Mouse (Mus musculus): ENCODE measurements at regions not wholly inside any gene's neighbourhood (a gene's known extent, or its start where the extent isn't known, plus 50 kb on each side); places are given as distances from the start of the nearest gene placed in this dataset.

DNA sequence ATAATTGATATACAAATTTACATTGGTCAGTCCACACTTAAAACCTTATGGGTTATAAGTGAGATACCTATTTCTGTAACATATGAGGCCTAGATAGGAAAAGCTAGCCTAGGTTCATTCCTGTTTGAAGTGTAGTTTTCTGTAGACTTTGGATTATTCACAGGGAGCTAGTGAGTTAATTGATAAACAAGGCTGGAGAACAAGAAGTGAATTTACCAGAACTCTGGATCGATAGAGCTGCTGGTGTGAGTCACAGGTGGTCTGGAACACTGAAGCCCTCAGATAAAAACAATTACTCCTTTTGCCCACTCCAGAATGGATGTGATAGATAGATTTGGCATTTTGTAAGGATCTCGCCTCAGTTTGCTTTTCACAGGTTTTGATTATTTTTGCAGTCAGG is 62.0 kb upstream of the Rtl1 start:
- no peak for DNase-seq (ENCODE audit: low read depth, low spot score)

GRCm38 (mm10) chr12:109674766-109675165 is 74.6 kb upstream of the Rtl1 start:
- DNase-seq (ENCODE audit: low read depth, low spot score): no peak

GRCm38 (mm10) chr12:109694046-109694445 is 93.9 kb upstream of the Rtl1 start:
- DNase-seq (ENCODE audit: low read depth, low spot score): peak; percentile 34

GRCm38 (mm10) chr12:109694801-109695430 is 94.8 kb upstream of the Rtl1 start:
- DNase-seq (ENCODE audit: low read depth, low spot score): peak; percentile 74

DNA sequence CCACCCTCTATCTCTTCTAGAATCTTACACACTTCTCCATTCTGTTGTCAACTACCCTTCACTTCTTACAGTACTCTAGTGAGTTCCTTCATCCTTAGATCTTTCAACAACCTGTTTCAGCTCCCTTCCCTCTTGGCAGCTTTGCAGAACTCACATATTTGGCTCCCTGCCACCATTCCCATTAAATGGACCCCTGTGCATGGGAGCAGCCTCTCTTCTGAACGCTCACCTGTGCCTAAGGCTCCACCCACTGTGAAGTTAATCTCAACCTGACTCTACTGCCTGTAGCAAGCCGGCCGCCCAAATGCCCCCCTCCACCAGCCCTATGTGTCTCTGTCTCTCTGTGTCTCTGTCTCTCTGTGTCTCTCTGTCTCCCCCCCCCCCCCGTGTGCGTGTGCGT is 106.7 kb upstream of the Rtl1 start:
- DNase-seq (ENCODE audit: low read depth, low spot score): no peak

- DNase-seq (ENCODE audit: low read depth, low spot score): no peak
Observed at GRCm38 (mm10) chr12:109709661-109710060, 109.5 kb upstream of the Rtl1 start.

GRCm38 (mm10) chr12:109711392-109711791 is 111.3 kb upstream of the Rtl1 start:
- no peak for DNase-seq (ENCODE audit: low read depth, low spot score)

DNA sequence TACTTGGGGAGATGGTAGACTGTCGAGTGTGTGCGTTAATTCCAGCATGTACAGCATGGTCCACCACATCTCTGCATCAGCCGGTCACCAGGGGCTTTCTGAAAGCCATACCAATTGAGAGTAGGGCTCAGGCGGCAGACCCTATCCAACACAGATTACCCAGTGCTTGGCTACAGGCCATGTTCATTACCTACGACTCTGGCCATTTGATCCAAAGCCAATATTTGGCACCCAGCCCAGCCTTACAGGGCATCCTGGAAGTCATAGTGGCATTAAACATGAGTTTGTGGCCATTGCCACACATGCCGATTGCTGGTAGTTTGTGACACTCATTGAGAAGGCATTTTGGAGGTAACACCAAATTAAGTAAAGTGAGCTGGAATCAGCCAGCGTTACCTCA is 111.8 kb upstream of the Rtl1 start:
- DNase-seq (ENCODE audit: low read depth, low spot score): no peak

- DNase-seq (ENCODE audit: low read depth, low spot score): no peak
Observed at GRCm38 (mm10) chr12:109712386-109712785, 112.3 kb upstream of the Rtl1 start.

DNA sequence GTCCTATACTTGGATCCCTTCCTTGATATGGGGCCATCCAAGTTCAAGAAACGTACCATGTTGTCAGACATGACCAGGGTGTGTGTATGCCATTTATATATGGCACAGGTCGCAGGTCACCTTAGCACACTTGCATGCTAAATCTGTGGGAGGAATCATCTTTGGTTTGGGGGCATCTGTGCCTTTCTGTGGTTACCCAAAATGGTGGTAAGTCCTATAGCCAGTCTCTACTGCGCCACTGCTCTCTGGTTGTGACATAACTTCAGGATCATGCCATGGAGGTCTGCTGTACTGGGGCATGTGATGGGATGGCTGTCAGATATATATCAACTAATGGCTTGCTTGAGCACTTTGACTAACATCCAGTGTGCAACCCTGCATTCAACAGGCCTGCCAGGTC is 112.9 kb upstream of the Rtl1 start:
- no peak for DNase-seq (ENCODE audit: low read depth, low spot score)

DNA sequence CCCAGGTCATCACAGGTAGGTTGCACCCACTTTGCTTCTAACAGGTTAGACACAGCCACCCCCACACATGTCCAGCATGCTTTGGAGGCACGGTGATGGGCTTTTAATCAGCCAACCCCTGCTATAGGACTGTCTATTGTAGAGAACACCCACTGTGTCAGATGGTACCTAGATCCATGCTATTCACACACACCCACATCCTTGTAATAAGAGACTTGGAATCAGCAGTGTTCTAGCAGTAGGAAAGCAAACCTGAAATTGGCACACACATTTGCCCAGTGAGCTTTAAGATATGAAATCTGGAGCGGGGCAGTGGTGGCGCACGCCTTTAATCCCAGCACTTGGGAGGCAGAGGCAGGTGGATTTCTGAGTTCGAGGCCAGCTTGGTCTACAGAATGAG is 113.9 kb upstream of the Rtl1 start:
- DNase-seq (ENCODE audit: low read depth, low spot score): no peak

DNA sequence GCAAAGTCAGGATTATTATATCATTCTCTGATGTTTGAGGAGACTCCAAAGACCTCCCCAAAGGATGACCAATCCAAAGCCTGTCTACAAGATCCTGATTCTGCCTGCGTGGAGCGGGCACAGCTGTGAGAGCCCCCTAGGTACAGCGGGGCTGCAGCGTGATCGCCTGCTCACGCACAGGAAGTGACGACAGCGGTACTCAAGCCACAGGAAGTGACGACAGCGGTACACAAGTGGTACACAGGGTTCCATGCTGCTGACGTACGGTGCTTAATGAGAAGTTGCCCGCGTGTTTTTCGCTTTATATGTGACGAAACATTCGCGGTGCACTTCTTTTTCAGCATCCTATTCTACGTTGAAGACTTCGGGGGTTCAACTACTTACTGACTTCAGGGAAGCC is 116.9 kb upstream of the Rtl1 start:
- no peak for DNase-seq (ENCODE audit: low read depth, low spot score)

- no peak for DNase-seq (ENCODE audit: low read depth, low spot score)
Observed at GRCm38 (mm10) chr12:109718036-109718435, 117.9 kb upstream of the Rtl1 start.

GRCm38 (mm10) chr12:109738201-109738600 is 138.1 kb upstream of the Rtl1 start:
- no peak for DNase-seq (ENCODE audit: low read depth, low spot score)

DNA sequence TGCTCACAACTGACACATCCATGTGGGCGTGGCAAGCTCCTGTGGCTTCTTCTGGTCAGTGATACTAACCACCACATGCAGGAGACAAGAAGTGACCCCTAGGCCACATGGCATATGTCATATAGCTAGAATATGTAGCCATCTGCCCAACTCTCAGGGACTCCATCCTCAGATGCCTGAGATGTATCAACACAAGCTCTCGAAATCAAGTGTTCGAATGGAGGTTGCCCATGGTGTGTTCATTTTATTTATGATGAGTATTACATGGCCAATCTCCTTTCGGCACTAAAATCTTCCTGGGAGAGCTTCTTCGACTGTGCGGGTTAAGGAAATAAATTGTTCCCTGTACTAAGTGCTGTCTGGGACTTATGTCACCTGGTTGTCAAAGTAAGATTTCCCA is 138.8 kb upstream of the Rtl1 start:
- DNase-seq (ENCODE audit: low read depth, low spot score): no peak

- no peak for DNase-seq (ENCODE audit: low read depth, low spot score)
Observed at GRCm38 (mm10) chr12:109742486-109742885, 142.4 kb upstream of the Rtl1 start.

- no peak for DNase-seq (ENCODE audit: low read depth, low spot score)
Observed at GRCm38 (mm10) chr12:109743036-109743650, 143.0 kb upstream of the Rtl1 start.

DNA sequence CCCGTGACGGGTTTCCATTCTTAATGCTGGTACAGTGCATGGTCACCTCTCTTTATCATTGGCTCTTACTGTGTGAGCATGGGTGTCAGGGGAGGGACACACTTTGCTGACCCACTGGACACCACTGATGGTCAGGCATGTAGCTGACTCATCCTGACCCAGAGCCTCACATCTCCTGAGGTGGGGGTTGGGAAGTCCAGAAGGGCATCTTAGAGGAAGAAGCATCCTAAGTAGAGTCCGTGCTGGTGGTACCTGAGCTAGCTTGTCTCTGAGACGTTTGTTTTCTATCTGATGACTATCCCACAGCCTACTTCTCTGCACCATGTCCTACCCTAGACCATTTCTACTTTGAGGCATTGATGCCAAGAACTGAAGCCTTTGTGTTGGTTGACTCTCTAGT is 144.1 kb upstream of the Rtl1 start:
- DNase-seq (ENCODE audit: low read depth, low spot score): no peak

- no peak for DNase-seq (ENCODE audit: low read depth, low spot score)
Observed at GRCm38 (mm10) chr12:109745731-109746484, 145.8 kb upstream of the Rtl1 start.

GRCm38 (mm10) chr12:109747201-109747600 is 147.1 kb upstream of the Rtl1 start:
- no peak for DNase-seq (ENCODE audit: low read depth, low spot score)

GRCm38 (mm10) chr12:109747776-109748175 is 147.6 kb upstream of the Rtl1 start:
- DNase-seq (ENCODE audit: low read depth, low spot score): no peak

DNA sequence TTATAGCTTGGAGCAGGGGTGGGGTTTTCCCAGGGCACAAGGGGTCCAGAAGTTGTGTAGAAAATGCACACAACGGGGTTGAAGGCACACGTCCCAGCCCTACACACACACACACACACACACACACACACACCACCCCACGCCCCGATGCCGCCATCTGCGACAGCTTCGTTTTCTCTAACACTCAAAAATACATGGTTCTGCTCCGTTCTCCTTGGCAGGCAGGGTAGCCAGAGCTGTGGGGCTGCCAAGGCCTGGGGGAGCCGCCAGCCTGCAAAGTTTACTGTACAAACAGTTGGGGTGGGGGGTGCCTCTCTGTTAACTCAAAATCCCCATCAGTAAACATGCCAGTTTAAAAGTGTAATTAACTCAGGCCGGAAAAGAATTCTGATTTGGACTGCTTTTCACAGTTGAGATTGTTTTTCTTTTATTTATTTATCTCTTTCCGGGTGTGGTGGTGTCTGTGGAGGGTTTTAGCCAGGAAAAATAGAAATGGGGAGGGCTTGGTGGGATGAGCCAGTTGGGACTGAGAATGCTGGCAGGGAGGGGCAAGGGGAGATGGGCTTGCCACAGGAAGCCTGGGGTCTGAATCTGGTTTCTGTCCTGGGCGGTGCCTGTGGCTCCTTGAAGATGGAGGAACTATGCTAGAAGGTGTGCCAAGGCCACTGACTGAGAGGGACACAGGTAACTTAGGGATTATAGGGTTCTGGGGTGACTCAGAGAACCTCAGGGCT is 148.4 kb upstream of the Rtl1 start:
- peak; percentile 14 for DNase-seq (ENCODE audit: low read depth, low spot score)

Data from 3T3-L1 (cell line).